Mouse (Mus musculus): ENCODE data around the gene Chst3. TPM values are rescaled to one million over a fixed set of nuclear protein-coding genes. Genes with fewer than 3 reads are reported as not detected.
"Not testable (repeated sequence)": the region's sequence is repeated elsewhere in the genome, so short reads cannot be mapped to it uniquely, and the experiment has no call there.

Chst3 gene
- polyA plus RNA-seq, 1 experiment from 2014 or later: 3.3 TPM

DNA sequence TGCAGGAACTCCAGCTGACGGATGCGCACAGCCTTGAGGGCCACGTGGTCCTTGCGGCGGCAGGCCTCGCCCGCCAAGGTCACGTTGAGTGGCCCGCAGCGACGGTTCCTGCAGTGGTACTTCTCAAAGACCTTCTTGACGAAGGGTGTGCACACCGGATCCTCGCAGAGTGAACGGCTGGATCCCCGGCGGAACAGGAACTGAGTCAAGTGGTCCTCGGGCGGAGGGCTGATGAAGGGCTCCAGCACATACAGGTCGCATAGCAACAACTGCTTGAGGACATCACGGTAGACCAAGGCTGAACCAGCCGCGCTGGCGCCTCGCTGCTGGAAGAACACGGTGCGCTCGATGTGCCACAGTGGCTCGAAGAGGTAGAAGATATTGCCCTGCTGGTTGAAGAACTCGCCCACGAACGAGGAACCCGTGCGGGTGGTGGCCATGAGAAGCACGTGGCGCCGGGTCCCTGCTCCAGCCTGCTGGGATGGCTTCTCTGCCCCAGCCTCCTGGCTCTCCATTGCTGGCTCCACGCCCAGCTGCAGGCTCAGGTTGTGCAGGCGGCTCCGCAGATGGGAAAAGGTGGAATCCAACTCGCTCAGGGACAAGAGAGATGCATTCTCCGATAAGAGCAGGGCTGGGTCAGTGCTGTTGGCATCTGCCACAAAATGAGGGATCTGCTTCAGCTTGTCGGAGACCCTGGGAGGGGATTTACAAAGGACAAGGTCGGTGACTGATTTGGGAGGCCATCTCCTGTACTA is 32.7 kb downstream of the Chst3 start:
- Histone ChIP-seq H3K27ac (no peak overlapping the region), H3K9ac (no peak overlapping the region), H3K4me1 (peaks cover 2% of the 10 kb centered on the region; the same call in 1 of the 2 replicates), H3K4me2 (replicated peaks) (no peak overlapping the region), H3K36me3 (peaks cover 33% of the 10 kb centered on the region), H3K27me3 (replicated peaks) (no peaks in the 10 kb centered on the region), H3K4me3 (no peak overlapping the region), H3K9me3 (0 out of 2 replicates have a peak, but pooled peaks cover 6% of the 10 kb centered on the region)
- 89% methylated on average over 44 of the region's 44 CpGs for WGBS
- ATAC-seq (ENCODE audit: low FRiP score, low read depth): no peak

DNA sequence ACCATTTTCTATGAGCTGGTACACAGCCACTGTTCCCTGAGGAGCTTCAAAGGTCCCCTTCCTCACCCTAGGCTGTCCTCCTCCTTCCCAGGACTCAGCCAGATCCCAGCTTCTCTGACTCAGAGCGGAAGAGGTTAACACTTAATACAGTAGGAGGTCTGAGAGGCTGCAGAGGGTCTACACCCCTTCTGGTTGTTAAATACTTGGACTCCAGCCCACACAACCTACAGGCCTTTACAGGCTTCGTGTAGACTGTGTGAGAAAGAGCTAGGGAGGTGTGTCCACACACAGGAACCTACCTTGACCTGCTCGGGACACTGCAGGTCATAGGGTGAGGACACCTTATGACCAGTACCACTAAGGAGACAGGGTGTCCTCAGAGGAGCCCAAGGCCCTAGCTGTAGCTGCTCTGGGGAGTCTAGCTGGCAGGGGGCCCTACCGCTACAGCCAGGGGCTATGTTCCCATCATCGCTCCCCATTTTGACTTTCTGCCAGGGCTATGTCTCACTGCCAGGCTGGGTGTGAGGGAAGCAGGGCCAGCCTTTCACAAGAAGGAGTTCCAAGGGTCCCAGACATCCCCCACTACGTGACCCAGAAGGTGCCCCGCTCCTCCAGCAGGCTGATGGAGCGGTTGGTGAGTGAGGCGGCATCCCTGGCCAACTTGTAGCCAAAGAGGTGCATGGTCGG is 33.9 kb downstream of the Chst3 start:
- no peaks in the 10 kb centered on the region for H3K27me3 ChIP-seq (replicated peaks)
- H3K27ac ChIP-seq: no peak overlapping the region
- H3K36me3 ChIP-seq: peaks cover 33% of the 10 kb centered on the region
- H3K9ac ChIP-seq: no peak overlapping the region
- H3K9me3 ChIP-seq: 0 out of 2 replicates have a peak, but pooled peaks cover 6% of the 10 kb centered on the region
- H3K4me1 ChIP-seq: no peaks in the 10 kb centered on the region
- WGBS: 90% methylated on average over 10 of the region's 10 CpGs
- H3K4me3 ChIP-seq: no peak overlapping the region
- no peak overlapping the region for H3K4me2 ChIP-seq (replicated peaks)
- no peak for ATAC-seq (ENCODE audit: low FRiP score, low read depth)

DNA sequence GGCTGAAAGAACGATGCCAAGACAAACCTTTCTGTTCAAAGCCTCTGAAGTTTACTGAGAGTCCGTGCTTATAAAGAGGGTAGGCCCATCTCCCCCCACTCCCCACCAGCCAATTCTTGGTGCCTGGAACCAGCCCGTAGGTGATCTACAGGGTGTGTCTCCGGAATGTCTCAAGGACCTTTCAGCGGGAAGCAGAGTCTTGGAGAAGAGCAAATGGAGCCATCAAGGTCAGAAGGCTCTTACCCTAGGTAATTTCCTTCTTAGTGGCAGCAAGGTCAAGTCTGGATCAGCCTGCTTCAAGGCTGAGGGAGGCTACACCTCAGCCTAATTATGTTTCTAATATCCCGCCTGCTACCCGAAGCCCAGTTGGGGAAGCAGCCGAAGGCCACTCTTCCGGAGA is 43.8 kb downstream of the Chst3 start:
- H3K4me2 ChIP-seq (replicated peaks); H3K9me3 ChIP-seq; H3K27me3 ChIP-seq (replicated peaks); H3K4me1 ChIP-seq; H3K9ac ChIP-seq; H3K27ac ChIP-seq; H3K4me3 ChIP-seq; H3K36me3 ChIP-seq; ATAC-seq (ENCODE audit: low FRiP score, low read depth): not testable (repeated sequence)
- WGBS: 94% methylated on average over 9 of the region's 9 CpGs

DNA sequence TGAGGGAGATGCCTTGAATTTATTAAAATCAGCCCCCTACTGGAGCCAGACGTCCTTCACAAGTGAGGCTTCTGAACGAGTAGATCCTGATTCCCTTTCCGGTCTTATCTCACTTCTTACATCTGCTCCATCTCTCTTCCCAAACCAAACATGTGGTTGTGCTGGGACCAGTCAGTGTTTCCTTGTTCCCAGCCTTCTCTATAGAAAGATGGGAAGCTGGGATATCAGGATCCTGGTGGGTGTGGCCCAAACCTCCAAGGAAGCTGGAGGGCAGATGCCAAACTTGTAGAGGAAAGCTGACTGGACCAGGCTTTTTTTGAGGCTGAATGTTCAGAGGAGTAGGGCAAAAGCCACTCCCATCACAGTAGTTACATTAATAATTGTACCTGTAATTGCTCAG is 44.6 kb downstream of the Chst3 start:
- no peak overlapping the region for H3K27ac ChIP-seq
- WGBS: 73% methylated on average over 3 of the region's 3 CpGs
- H3K9ac ChIP-seq: no peak overlapping the region
- H3K4me3 ChIP-seq: no peak overlapping the region
- no peaks in the 10 kb centered on the region; the same call in 1 of the 2 replicates for H3K4me1 ChIP-seq
- no peaks in the 10 kb centered on the region; the same call in 1 of the 2 replicates for H3K27me3 ChIP-seq (replicated peaks)
- no peak overlapping the region for H3K4me2 ChIP-seq (replicated peaks)
- H3K36me3 ChIP-seq: no peaks in the 10 kb centered on the region
- no peaks in the 10 kb centered on the region for H3K9me3 ChIP-seq
- no peak for ATAC-seq (ENCODE audit: low FRiP score, low read depth)

DNA sequence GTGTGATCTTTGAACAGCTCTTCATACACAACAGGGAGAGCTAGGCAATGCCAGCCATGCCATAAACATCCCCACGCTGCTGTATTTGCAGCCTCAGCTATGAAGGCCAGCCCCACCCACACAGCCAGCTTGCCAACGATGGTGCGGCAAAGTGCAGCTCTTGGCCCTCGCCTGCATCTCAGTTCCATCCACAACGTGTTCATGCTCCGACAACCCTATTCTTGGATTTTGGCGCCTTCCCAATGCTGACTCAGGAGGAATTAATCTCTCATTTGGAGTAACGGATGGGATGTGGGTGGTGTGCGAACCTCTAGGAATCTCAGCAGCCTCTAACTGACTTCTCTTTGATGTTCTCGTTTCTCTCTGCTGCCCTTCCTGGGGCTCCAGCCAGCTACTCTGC is 46.0 kb downstream of the Chst3 start:
- no peaks in the 10 kb centered on the region for H3K36me3 ChIP-seq
- H3K9ac ChIP-seq: no peak overlapping the region
- H3K4me3 ChIP-seq: no peak overlapping the region
- WGBS: 81% methylated on average over 10 of the region's 10 CpGs
- no peak overlapping the region for H3K4me2 ChIP-seq (replicated peaks)
- no peaks in the 10 kb centered on the region for H3K9me3 ChIP-seq
- no peak for ATAC-seq (ENCODE audit: low FRiP score, low read depth)
- no peaks in the 10 kb centered on the region; the same call in 1 of the 2 replicates for H3K4me1 ChIP-seq
- H3K27me3 ChIP-seq (replicated peaks): no peaks in the 10 kb centered on the region; the same call in 1 of the 2 replicates
- no peak overlapping the region for H3K27ac ChIP-seq

DNA sequence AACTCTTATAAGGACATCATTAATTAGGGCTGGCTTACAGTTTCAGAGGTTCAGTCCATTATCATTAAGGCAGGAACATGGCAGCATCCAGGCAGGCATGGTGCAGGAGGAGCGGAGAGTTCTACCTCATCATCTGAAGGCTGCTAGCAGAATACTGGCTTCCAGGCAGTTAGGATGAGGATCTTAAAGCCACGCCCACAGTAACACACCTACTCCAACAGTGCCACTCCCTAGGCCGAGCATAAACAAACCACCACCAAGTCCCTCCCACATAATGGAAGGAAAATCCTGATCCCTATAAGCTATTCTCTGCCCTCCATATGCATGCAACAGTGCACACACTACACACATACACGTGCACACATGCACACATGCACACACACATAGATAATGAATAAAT is 46.8 kb downstream of the Chst3 start:
- no peak for ATAC-seq (ENCODE audit: low FRiP score, low read depth)
- WGBS: 93% methylated on average over 4 of the region's 4 CpGs

DNA sequence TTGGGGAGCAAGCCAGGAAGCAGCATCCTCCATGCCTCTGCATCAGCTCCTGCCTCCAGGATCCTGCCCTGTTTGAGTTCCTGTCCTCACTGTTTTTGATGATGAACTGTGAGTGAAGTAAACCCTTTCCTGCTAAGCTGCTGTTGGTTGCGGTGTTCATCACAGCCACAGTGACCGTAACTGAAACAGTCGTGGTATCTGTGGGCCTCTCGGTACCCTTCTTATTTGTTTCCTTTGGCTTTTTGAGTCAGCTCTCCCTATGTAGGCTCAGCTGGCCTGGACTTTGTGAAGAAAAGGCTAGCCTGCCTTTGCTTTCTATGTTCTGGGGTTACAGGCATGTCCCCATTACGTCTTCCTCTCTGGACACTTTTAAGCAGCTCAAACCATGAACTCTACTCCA is 47.7 kb downstream of the Chst3 start:
- no peak for ATAC-seq (ENCODE audit: low FRiP score, low read depth)
- Histone ChIP-seq H3K4me2 (replicated peaks) (no peak overlapping the region), H3K9me3 (no peaks in the 10 kb centered on the region), H3K9ac (no peak overlapping the region), H3K36me3 (no peaks in the 10 kb centered on the region), H3K4me3 (no peak overlapping the region), H3K27ac (no peak overlapping the region), H3K4me1 (no peaks in the 10 kb centered on the region; the same call in 1 of the 2 replicates), H3K27me3 (replicated peaks) (no peaks in the 10 kb centered on the region; the same call in 1 of the 2 replicates)
- 91% methylated on average over 5 of the region's 5 CpGs for WGBS

More for the DNA sequence above, 46.8 kb downstream of the Chst3 start:
- Histone ChIP-seq H3K4me3 (no peak overlapping the region), H3K27me3 (replicated peaks) (no peaks in the 10 kb centered on the region; the same call in 1 of the 2 replicates), H3K9ac (no peak overlapping the region), H3K36me3 (no peaks in the 10 kb centered on the region), H3K4me2 (replicated peaks) (no peak overlapping the region), H3K4me1 (no peaks in the 10 kb centered on the region; the same call in 1 of the 2 replicates), H3K9me3 (no peaks in the 10 kb centered on the region), H3K27ac (no peak overlapping the region)

DNA sequence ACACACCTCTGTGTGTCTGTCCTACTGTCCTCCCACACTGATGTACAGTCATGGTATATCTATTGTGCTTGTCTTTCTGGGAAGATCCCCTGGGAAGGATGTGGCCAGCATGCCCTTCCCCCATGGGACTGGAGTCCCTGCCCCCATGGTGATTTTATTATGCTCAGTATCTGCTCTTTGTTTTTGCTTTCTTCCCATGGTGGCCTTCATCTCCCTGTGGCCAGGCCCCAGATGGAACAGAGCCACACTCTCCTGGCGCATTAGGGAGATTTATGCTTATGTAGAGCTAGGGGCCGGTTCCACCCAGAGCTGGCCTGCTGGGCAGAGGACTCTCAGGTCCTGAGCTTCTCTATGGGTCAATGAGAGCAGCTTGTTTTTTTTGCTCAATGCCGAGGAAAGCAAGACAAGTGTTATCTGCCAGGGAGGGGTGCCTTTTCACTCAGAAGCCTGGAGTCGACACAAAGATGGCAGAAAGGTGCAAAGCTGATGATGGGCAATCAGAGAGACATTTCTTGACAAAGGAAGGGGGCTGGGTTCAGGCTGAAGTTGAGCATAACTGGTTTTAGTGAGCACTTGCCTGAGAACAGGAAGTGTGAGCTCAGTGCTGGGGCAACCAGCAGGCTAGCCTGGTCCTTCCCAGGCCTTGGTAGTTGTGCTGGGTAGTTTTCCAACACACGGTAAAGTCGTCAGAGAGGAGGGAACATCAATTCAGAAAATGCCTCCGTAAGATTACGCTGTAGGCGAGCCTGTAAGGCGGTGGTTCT is 48.6 kb downstream of the Chst3 start:
- Histone ChIP-seq H3K36me3 (no peaks in the 10 kb centered on the region), H3K9me3 (no peaks in the 10 kb centered on the region), H3K4me3 (no peak overlapping the region), H3K27ac (no peak overlapping the region), H3K4me1 (no peaks in the 10 kb centered on the region), H3K27me3 (replicated peaks) (no peaks in the 10 kb centered on the region; the same call in 1 of the 2 replicates), H3K4me2 (replicated peaks) (no peak overlapping the region), H3K9ac (no peak overlapping the region)
- 65% methylated on average over 10 of the region's 10 CpGs for WGBS
- no peak for ATAC-seq (ENCODE audit: low FRiP score, low read depth)

DNA sequence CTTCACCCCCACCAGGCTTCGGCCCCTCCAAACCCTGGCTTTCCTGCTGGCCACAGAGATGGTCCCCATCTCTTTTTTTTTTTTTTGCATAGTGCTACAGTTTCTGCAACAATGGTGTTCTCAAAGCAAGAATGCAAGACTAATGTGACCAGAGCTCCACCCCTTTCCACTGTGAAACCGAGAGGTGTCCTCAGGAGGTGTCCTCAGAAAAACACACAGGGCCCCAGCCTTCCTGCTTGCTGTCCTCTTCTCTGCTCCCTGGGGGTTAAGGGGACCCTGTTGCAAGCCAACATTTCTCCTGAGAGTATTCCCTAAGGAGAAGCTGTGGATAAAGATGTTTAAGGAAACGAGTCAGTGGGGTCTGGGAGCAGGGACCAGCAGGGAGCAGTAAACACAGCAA is 50.1 kb downstream of the Chst3 start:
- ATAC-seq (ENCODE audit: low FRiP score, low read depth): no peak
- 52% methylated on average over 3 of the region's 3 CpGs for WGBS
- H3K4me3 ChIP-seq: no peak overlapping the region
- H3K9ac ChIP-seq: no peak overlapping the region
- no peaks in the 10 kb centered on the region; the same call in 1 of the 2 replicates for H3K27me3 ChIP-seq (replicated peaks)
- no peak overlapping the region for H3K27ac ChIP-seq
- H3K4me1 ChIP-seq: no peaks in the 10 kb centered on the region
- no peak overlapping the region for H3K4me2 ChIP-seq (replicated peaks)
- no peaks in the 10 kb centered on the region for H3K9me3 ChIP-seq
- no peaks in the 10 kb centered on the region for H3K36me3 ChIP-seq

DNA sequence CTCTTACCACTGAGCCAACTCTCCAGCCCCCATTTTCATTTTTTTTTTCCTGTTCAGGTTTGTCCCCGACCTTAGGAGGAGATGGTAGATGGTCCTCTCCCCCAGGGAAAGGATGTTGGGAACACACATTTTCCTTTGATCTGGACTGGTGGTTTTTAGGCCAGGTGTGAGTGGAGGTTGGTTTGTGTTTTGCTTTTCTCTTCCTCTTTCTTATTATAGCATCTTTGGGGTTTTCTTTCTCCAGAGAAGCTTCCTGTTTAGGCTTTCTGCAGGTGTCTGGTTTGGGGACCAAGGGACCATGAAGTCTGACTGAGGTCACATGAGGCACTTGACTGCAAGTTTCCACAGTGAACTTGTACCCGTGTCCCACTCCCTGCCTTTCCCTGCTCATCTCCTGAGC is 50.8 kb downstream of the Chst3 start:
- no peaks in the 10 kb centered on the region; the same call in 1 of the 2 replicates for H3K27me3 ChIP-seq (replicated peaks)
- WGBS: 79% methylated on average over 2 of the region's 2 CpGs
- H3K27ac ChIP-seq: no peak overlapping the region
- H3K36me3 ChIP-seq: no peaks in the 10 kb centered on the region
- H3K4me2 ChIP-seq (replicated peaks): no peak overlapping the region
- H3K4me3 ChIP-seq: no peak overlapping the region
- H3K9ac ChIP-seq: no peak overlapping the region
- H3K9me3 ChIP-seq: no peaks in the 10 kb centered on the region
- H3K4me1 ChIP-seq: no peaks in the 10 kb centered on the region
- no peak for ATAC-seq (ENCODE audit: low FRiP score, low read depth)

DNA sequence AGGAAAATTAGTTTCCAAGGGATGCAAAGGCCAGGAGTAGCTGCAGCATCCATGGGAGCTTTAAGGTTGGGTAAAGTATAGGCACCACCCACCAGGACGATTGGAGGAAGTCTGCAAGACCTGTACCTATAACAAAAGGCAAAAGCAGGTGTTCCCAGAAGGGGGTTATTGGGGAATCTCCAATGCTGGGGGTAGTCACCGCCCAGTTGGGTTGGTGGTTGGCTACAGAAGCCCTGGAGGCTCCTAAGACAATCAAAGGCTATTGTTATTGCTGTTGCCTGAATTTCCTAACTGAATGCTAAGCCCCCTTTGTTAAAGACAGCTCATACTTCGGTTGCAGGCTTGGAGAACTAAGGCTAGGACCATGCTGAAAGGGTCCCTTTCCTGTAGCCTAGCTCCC is 53.0 kb downstream of the Chst3 start:
- no peak for ATAC-seq (ENCODE audit: low FRiP score, low read depth)
- Histone ChIP-seq H3K4me1 (no peaks in the 10 kb centered on the region), H3K36me3 (no peaks in the 10 kb centered on the region), H3K27ac (no peak overlapping the region), H3K9me3 (no peaks in the 10 kb centered on the region), H3K4me2 (replicated peaks) (no peak overlapping the region), H3K9ac (no peak overlapping the region), H3K4me3 (no peak overlapping the region), H3K27me3 (replicated peaks) (no peaks in the 10 kb centered on the region)
- 18% methylated on average over 3 of the region's 3 CpGs for WGBS

DNA sequence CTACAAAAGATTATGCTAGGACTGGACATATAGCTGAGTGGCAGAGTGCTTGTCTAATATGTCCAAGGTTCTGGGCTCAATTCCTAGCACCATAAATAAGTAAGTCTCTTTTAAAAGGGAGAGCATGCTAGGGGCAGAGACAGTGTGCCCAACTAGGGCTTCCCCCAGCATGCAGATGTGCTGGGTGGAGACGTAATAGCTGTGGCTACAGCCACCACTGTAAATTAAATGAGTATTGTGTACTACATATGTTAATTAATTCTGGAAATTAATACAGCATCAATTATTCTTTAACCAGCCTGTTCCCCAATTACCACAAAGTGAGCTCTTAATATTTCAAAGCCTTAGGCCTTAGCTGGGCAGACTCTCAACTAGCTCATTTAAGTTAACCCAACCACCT is 54.2 kb downstream of the Chst3 start:
- ATAC-seq (ENCODE audit: low FRiP score, low read depth): no peak
- no peaks in the 10 kb centered on the region for H3K4me1 ChIP-seq
- no peak overlapping the region for H3K4me2 ChIP-seq (replicated peaks)
- H3K27ac ChIP-seq: no peak overlapping the region
- no peak overlapping the region for H3K9ac ChIP-seq
- no peak overlapping the region for H3K4me3 ChIP-seq
- H3K27me3 ChIP-seq (replicated peaks): no peaks in the 10 kb centered on the region
- 77% methylated on average over 1 of the region's 1 CpGs for WGBS
- no peaks in the 10 kb centered on the region for H3K36me3 ChIP-seq
- no peaks in the 10 kb centered on the region for H3K9me3 ChIP-seq
